Mouse (Mus musculus) T-cell, adult 2 months (primary cell): Measurements from ENCODE around the gene Frmd7.

ENCODE experiments used
- DNase-seq: peaks from one replicate; pipeline ENCODE4 v3.0.0; 2022; ENCODE audit warnings: low spot score

Gene Frmd7

GRCm38 (mm10) chrX:50864734-50865133 lies 77.8 kb downstream of the Frmd7 start:
- DNase-seq: no peak

- DNase-seq: no peak
Observed at GRCm38 (mm10) chrX:50863771-50864170, 78.7 kb downstream of the Frmd7 start.

- no peak for DNase-seq
Observed at GRCm38 (mm10) chrX:50850428-50851184, 91.9 kb downstream of the Frmd7 start.
